Mouse (Mus musculus) CH12.LX (cell line): ENCODE results near the gene Pigm.

Experiments
- CTCF ChIP-seq, 2 experiments: IDR thresholded peaks in 1 of 2; conservative IDR thresholded peaks in 1 of 2; 2 replicates each; pipeline ENCODE4 v1.5.1; 2011 to 2012; ENCODE audit warnings: low read depth in 2 of 2, low read length in 2 of 2, improper control_type of control experiment in 1 of 2, inconsistent platforms in 1 of 2, mild to moderate bottlenecking in 1 of 2, moderate library complexity in 1 of 2
- EP300 ChIP-seq: IDR thresholded peaks from 2 replicates; pipeline ENCODE4 v1.6.1; 2011; ENCODE audit warnings: low read length, improper control_type of control experiment
- HCFC1 ChIP-seq: IDR thresholded peaks from 2 replicates; pipeline ENCODE4 v1.6.1; 2012; ENCODE audit warnings: low read depth, mild to moderate bottlenecking, inconsistent platforms, low read length, improper control_type of control experiment
- MYC ChIP-seq: IDR thresholded peaks from 2 replicates; pipeline ENCODE4 v1.6.1; 2011; ENCODE audit warnings: low read depth, mild to moderate bottlenecking, improper control_type of control experiment, low read length
- POLR2A ChIP-seq: IDR thresholded peaks from 2 replicates; pipeline ENCODE4 v1.6.1; 2011; ENCODE audit warnings: low read depth, mild to moderate bottlenecking, improper control_type of control experiment, low read length
- RAD21 ChIP-seq: IDR thresholded peaks from 2 replicates; pipeline ENCODE4 v1.6.1; 2011; ENCODE audit warnings: low read depth, mild to moderate bottlenecking, low read length, improper control_type of control experiment, moderate library complexity
- USF1 ChIP-seq: IDR thresholded peaks from 2 replicates; pipeline ENCODE4 v1.6.1; 2014; ENCODE audit warnings: low read depth, mild to moderate bottlenecking, inconsistent platforms, low read length, improper control_type of control experiment
- USF2 ChIP-seq: conservative IDR thresholded peaks from 2 replicates; pipeline ENCODE4 v1.6.1; 2011; ENCODE audit warnings: low read depth, low read length, improper control_type of control experiment
- ZKSCAN1 ChIP-seq: IDR thresholded peaks from 2 replicates; pipeline ENCODE4 v1.6.1; 2012; ENCODE audit warnings: low read depth, inconsistent platforms, low read length, improper control_type of control experiment, borderline replicate concordance
- ZMIZ1 ChIP-seq: IDR thresholded peaks from 2 replicates; pipeline ENCODE4 v1.6.1; 2012; ENCODE audit warnings: low read depth, mild to moderate bottlenecking, inconsistent platforms, low read length, improper control_type of control experiment

DNA sequence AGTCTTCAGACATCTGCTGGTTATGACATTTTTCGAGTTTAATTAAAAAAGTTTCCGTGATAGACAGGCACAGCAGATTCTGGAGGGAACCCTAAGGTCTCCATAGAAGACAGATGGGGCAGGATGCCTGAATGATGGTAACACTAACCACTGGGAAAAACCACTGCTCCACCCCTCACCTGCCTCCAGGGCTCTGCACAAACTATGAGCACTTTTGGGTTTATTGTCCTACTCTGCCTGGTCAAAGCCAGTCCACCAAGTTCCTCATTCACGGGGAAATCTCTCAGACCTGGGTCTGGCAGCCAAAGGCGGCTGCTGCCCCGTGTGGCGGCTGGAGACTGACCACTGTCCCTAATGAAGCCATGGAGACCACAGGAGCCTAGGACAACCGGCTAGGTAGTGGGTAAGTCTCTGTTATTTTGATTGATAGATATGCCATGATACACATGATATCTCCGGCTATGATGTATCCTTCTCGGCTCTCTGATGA, 54.4 kb downstream of the Pigm start:
- TF ChIP-seq EP300 (no peak), CTCF (conservative IDR thresholded peaks at IDR 0.05 in 1 of 2, IDR thresholded peaks at IDR 0.05 in 1 of 2; ENCODE audit: low read depth in 2 of 2, low read length in 2 of 2) (no peak), ZMIZ1 (no peak), POLR2A (no peak), USF2 (no peak), HCFC1 (no peak), MYC (no peak), USF1 (no peak), ZKSCAN1 (no peak), RAD21 (no peak)
